Mouse (Mus musculus): ENCODE data around the gene Atp2b2. TPM values are rescaled to one million over a fixed set of nuclear protein-coding genes. Genes with fewer than 3 reads are reported as not detected.

The Atp2b2 gene
- polyA plus RNA-seq, 1 experiment from 2014 or later: 1.2 TPM

GRCm38 (mm10) chr6:113861375-113861770 is 181.0 kb downstream of the Atp2b2 start:
- Histone ChIP-seq H3K27me3 (replicated peaks) (no peaks in the 10 kb centered on the region), H3K4me2 (no peak overlapping the region), H3K27ac (no peak overlapping the region), H3K4me3 (replicated peaks) (no peak overlapping the region), H3K36me3 (no peaks in the 10 kb centered on the region), H3K4me1 (no peaks in the 10 kb centered on the region), H3K9me3 (no peaks in the 10 kb centered on the region), H3K9ac (no peak overlapping the region)
- WGBS: 62% methylated on average over 4 of the region's 4 CpGs
- ATAC-seq (ENCODE audit: insufficient read depth, low FRiP score, low read depth): no peak

GRCm38 (mm10) chr6:113860735-113861374 is 181.6 kb downstream of the Atp2b2 start:
- Histone ChIP-seq H3K36me3 (no peaks in the 10 kb centered on the region), H3K27ac (no peak overlapping the region), H3K4me1 (no peaks in the 10 kb centered on the region), H3K9me3 (no peaks in the 10 kb centered on the region), H3K4me2 (no peak overlapping the region), H3K4me3 (replicated peaks) (no peak overlapping the region), H3K9ac (no peak overlapping the region), H3K27me3 (replicated peaks) (no peaks in the 10 kb centered on the region)
- 59% methylated on average over 15 of the region's 15 CpGs for WGBS
- ATAC-seq (ENCODE audit: insufficient read depth, low FRiP score, low read depth): no peak

- Histone ChIP-seq H3K4me1 (no peaks in the 10 kb centered on the region), H3K4me2 (no peak overlapping the region), H3K27ac (no peak overlapping the region), H3K9me3 (no peaks in the 10 kb centered on the region), H3K4me3 (replicated peaks) (no peak overlapping the region), H3K9ac (no peak overlapping the region), H3K27me3 (replicated peaks) (no peaks in the 10 kb centered on the region), H3K36me3 (no peaks in the 10 kb centered on the region)
- ATAC-seq (ENCODE audit: insufficient read depth, low FRiP score, low read depth): no peak
- WGBS: 63% methylated on average over 9 of the region's 9 CpGs
These were observed 182.2 kb downstream of the Atp2b2 start for GRCm38 (mm10) chr6:113860023-113860734.

GRCm38 (mm10) chr6:113858317-113858716 is 184.1 kb downstream of the Atp2b2 start:
- Histone ChIP-seq H3K4me3 (replicated peaks) (no peak overlapping the region), H3K9me3 (no peaks in the 10 kb centered on the region), H3K4me1 (no peaks in the 10 kb centered on the region), H3K27ac (no peak overlapping the region), H3K9ac (no peak overlapping the region), H3K36me3 (no peaks in the 10 kb centered on the region), H3K27me3 (replicated peaks) (no peaks in the 10 kb centered on the region), H3K4me2 (no peak overlapping the region)
- no peak for ATAC-seq (ENCODE audit: insufficient read depth, low FRiP score, low read depth)
- 87% methylated on average over 9 of the region's 9 CpGs for WGBS

- no peak overlapping the region for H3K4me3 ChIP-seq (replicated peaks)
- H3K4me2 ChIP-seq: no peak overlapping the region
- no peaks in the 10 kb centered on the region for H3K4me1 ChIP-seq
- no peak overlapping the region for H3K9ac ChIP-seq
- H3K9me3 ChIP-seq: no peaks in the 10 kb centered on the region
- H3K27me3 ChIP-seq (replicated peaks): no peaks in the 10 kb centered on the region
- no peak overlapping the region for H3K27ac ChIP-seq
- ATAC-seq (ENCODE audit: insufficient read depth, low FRiP score, low read depth): no peak
- WGBS: 79% methylated on average over 2 of the region's 2 CpGs
- no peaks in the 10 kb centered on the region for H3K36me3 ChIP-seq
These were observed 185.0 kb downstream of the Atp2b2 start for GRCm38 (mm10) chr6:113857310-113857873.

GRCm38 (mm10) chr6:113856790-113857189 is 185.6 kb downstream of the Atp2b2 start:
- H3K9ac ChIP-seq: no peak overlapping the region
- WGBS: 83% methylated on average over 15 of the region's 15 CpGs
- no peaks in the 10 kb centered on the region for H3K36me3 ChIP-seq
- H3K9me3 ChIP-seq: no peaks in the 10 kb centered on the region
- H3K4me3 ChIP-seq (replicated peaks): no peak overlapping the region
- no peaks in the 10 kb centered on the region for H3K27me3 ChIP-seq (replicated peaks)
- ATAC-seq (ENCODE audit: insufficient read depth, low FRiP score, low read depth): no peak
- no peaks in the 10 kb centered on the region for H3K4me1 ChIP-seq
- no peak overlapping the region for H3K27ac ChIP-seq
- no peak overlapping the region for H3K4me2 ChIP-seq

GRCm38 (mm10) chr6:113856095-113856646 is 186.2 kb downstream of the Atp2b2 start:
- H3K36me3 ChIP-seq: no peaks in the 10 kb centered on the region
- H3K4me1 ChIP-seq: no peaks in the 10 kb centered on the region
- no peaks in the 10 kb centered on the region for H3K9me3 ChIP-seq
- no peak overlapping the region for H3K4me3 ChIP-seq (replicated peaks)
- ATAC-seq (ENCODE audit: insufficient read depth, low FRiP score, low read depth): no peak
- no peak overlapping the region for H3K4me2 ChIP-seq
- 86% methylated on average over 1 of the region's 1 CpGs for WGBS
- no peak overlapping the region for H3K27ac ChIP-seq
- no peak overlapping the region for H3K9ac ChIP-seq
- no peaks in the 10 kb centered on the region for H3K27me3 ChIP-seq (replicated peaks)

- no peaks in the 10 kb centered on the region for H3K27me3 ChIP-seq (replicated peaks)
- H3K4me3 ChIP-seq (replicated peaks): no peak overlapping the region
- H3K4me1 ChIP-seq: no peaks in the 10 kb centered on the region
- no peak overlapping the region for H3K27ac ChIP-seq
- H3K9me3 ChIP-seq: no peaks in the 10 kb centered on the region
- ATAC-seq (ENCODE audit: insufficient read depth, low FRiP score, low read depth): no peak
- no peak overlapping the region for H3K9ac ChIP-seq
- no peak overlapping the region for H3K4me2 ChIP-seq
- H3K36me3 ChIP-seq: no peaks in the 10 kb centered on the region
These were observed 186.8 kb downstream of the Atp2b2 start for GRCm38 (mm10) chr6:113855581-113855980.

- no peak for ATAC-seq (ENCODE audit: insufficient read depth, low FRiP score, low read depth)
- no peaks in the 10 kb centered on the region for H3K36me3 ChIP-seq
- no peak overlapping the region for H3K4me3 ChIP-seq (replicated peaks)
- H3K9me3 ChIP-seq: no peaks in the 10 kb centered on the region
- H3K27ac ChIP-seq: no peak overlapping the region
- no peak overlapping the region for H3K4me2 ChIP-seq
- H3K4me1 ChIP-seq: no peaks in the 10 kb centered on the region
- H3K27me3 ChIP-seq (replicated peaks): no peaks in the 10 kb centered on the region
- WGBS: 7% methylated on average over 3 of the region's 3 CpGs
- H3K9ac ChIP-seq: no peak overlapping the region
These were observed 190.1 kb downstream of the Atp2b2 start for GRCm38 (mm10) chr6:113852318-113852717.

- Histone ChIP-seq H3K9ac (no peak overlapping the region), H3K27ac (no peak overlapping the region), H3K27me3 (replicated peaks) (no peaks in the 10 kb centered on the region), H3K36me3 (no peaks in the 10 kb centered on the region), H3K4me2 (no peak overlapping the region), H3K4me3 (replicated peaks) (no peak overlapping the region), H3K9me3 (no peaks in the 10 kb centered on the region), H3K4me1 (no peaks in the 10 kb centered on the region)
- 78% methylated on average over 3 of the region's 3 CpGs for WGBS
- no peak for ATAC-seq (ENCODE audit: insufficient read depth, low FRiP score, low read depth)
These were observed 192.6 kb downstream of the Atp2b2 start for GRCm38 (mm10) chr6:113849819-113850218.

GRCm38 (mm10) chr6:113848655-113849054 is 193.8 kb downstream of the Atp2b2 start:
- WGBS: 64% methylated on average over 2 of the region's 2 CpGs
- Histone ChIP-seq H3K27ac (no peak overlapping the region), H3K27me3 (replicated peaks) (no peaks in the 10 kb centered on the region), H3K36me3 (no peaks in the 10 kb centered on the region), H3K4me1 (no peaks in the 10 kb centered on the region), H3K4me2 (no peak overlapping the region), H3K9me3 (no peaks in the 10 kb centered on the region), H3K9ac (no peak overlapping the region), H3K4me3 (replicated peaks) (no peak overlapping the region)
- no peak for ATAC-seq (ENCODE audit: insufficient read depth, low FRiP score, low read depth)

GRCm38 (mm10) chr6:113847092-113847491 is 195.3 kb downstream of the Atp2b2 start:
- Histone ChIP-seq H3K9ac (no peak overlapping the region), H3K9me3 (no peaks in the 10 kb centered on the region), H3K4me3 (replicated peaks) (no peak overlapping the region), H3K4me2 (no peak overlapping the region), H3K4me1 (no peaks in the 10 kb centered on the region), H3K36me3 (no peaks in the 10 kb centered on the region), H3K27ac (no peak overlapping the region), H3K27me3 (replicated peaks) (no peaks in the 10 kb centered on the region)
- ATAC-seq (ENCODE audit: insufficient read depth, low FRiP score, low read depth): no peak
- WGBS: 72% methylated on average over 2 of the region's 2 CpGs
